Mouse (Mus musculus) cerebellum, adult 2 months (tissue): Measurements from ENCODE around the gene Serf2.

Experiments
- CTCF ChIP-seq: fragments of 200-500 bp; IDR thresholded peaks from 2 replicates; pipeline ENCODE4 v1.5.1; 2011; ENCODE audit warnings: low read depth, mild to moderate bottlenecking, control low read depth, low read length, moderate library complexity, borderline replicate concordance; ENCODE audit not compliant: insufficient read depth
- POLR2A ChIP-seq: fragments of 200-500 bp; IDR thresholded peaks from 2 replicates; pipeline ENCODE4 v1.6.1; 2011; ENCODE audit warnings: low read length, control low read depth, borderline replicate concordance; ENCODE audit not compliant: insufficient read depth

- peak; percentile 21; the same call in 1 of the 2 replicates for TF ChIP-seq CTCF
- TF ChIP-seq POLR2A, result no peak
These were observed 40.8 kb upstream of the Serf2 start for GRCm38 (mm10) chr2:121408160-121408559.
